Mouse (Mus musculus): ENCODE measurements around the gene Gypa.

Gene Gypa

GRCm38 (mm10) chr8:80541836-80542235 lies 48.3 kb downstream of the Gypa start:
- no peak for DNase-seq (ENCODE audit: low spot score in 2 of 2)

DNA sequence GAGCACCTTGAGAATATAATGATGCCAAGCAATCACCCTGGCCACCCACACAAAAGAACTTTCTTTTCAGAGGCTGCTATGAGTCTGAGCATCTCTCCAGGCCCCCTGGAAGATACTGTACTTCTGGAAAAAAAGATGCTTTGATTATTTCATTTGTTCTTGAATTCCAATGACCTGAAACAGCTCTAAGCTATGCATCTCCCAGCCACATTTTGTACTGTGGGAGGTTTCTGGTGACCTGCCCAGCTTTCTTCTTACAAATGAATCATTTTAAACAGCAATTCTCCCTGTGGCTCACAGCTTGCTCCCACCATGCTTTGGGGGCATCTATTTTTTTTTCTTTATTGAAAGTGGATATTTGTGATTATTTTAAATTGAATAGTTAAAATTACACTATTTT lies 56.9 kb downstream of the Gypa start:
- DNase-seq (ENCODE audit: low spot score in 2 of 2) = no peak

- DNase-seq (ENCODE audit: low spot score in 2 of 2) = no peak
Measured at GRCm38 (mm10) chr8:80551303-80551702, 57.7 kb downstream of the Gypa start.

- no peak for DNase-seq (ENCODE audit: low spot score in 2 of 2)
Measured at GRCm38 (mm10) chr8:80554991-80555390, 61.4 kb downstream of the Gypa start.

All from urinary bladder, postnatal 4 days (tissue).